Mouse (Mus musculus) E14TG2a.4 (cell line): ENCODE results near the gene Map1b.

Experiments used
- CTCF ChIP-seq: conservative IDR thresholded peaks from 2 replicates; pipeline ENCODE4 v1.5.1; 2014; ENCODE audit warnings: low read length
- NANOG ChIP-seq: IDR thresholded peaks from 2 replicates; pipeline ENCODE4 v1.6.1; 2014; ENCODE audit warnings: borderline replicate concordance, low read length, mixed read lengths
- POU5F1 ChIP-seq: IDR thresholded peaks from 2 replicates; pipeline ENCODE4 v1.6.1; 2014; ENCODE audit warnings: low read length, borderline replicate concordance

DNA sequence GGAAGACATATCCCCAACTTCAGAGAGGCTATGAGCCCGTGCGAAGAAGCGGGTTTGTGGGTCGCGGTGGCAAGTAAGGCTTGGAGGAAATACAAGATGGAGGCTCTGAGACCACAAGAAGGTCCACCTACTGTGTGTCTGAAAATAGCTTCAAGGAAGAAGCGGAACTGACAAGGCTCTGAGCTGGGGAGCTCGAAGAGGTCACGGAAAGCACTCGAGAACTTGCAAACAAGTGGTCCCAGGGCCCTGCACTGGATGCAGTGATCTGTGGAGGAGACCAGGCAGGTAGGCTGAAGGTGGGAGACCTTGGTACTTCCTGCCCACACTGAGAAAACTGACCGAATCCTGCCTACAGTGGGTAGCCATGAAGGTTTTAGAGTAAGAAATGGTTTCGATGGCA is 22.5 kb upstream of the Map1b start:
- no peak for TF ChIP-seq CTCF
- no peak for TF ChIP-seq NANOG
- no peak for TF ChIP-seq POU5F1
